Mouse (Mus musculus): ENCODE measurements around the gene Vipr2. TPM values are rescaled to one million over a fixed set of nuclear protein-coding genes. Genes with fewer than 3 reads are reported as not detected.
A peak's percentile ranks its signal among the peaks of the same experiment; 100 is the strongest.

Vipr2 gene
- polyA plus RNA-seq, 1 experiment from 2014 or later, result 0.10 TPM

DNA sequence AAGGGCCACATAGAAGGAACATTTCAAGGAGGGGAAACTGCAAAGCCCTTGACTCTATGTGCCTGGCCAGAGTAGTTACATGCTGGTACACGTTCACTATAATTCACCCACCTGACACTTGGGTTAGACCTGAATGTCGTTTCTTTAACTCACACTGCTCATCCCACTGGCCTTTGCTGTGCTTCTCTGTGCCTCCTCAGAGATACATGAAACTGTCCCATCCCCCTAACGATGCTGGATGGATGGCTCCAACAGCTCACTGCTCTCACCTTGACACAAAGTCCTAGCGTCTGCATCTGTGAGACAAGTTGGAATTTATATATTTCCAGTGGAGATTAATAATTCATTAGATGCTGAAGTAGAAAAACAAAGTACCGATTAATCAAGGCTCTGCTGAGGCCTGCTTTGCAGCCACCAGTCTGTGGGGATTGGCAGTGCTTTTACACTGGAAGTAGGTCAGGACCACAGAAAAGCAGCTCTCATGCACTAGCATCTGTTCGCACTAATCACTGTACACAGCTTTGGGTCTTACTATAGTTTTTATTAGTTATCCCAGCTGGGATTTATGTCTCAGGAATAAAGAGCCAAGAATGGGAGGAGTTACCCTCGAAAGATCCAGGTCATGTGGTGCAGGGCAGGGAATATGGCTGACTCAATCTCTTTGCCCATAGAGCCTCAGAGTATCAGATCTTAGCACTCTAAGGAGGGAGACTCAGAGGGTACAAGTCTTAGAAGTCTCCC is 79.4 kb downstream of the Vipr2 start:
- CTCF ChIA-PET, result no interaction called here
- H3K27me3 ChIP-seq, result no peaks in the 10 kb centered on the region
- in situ Hi-C loops (cut with MboI; ENCODE audit: low pct_unique_long_range_greater_than_20kb), result no loop called here
- no peak for TF ChIP-seq CTCF (IDR thresholded peaks at IDR 0.05)
- POLR2A ChIA-PET, result no interaction called here
- DNase-seq (ENCODE audit: low read depth, low spot score) (no peak), ATAC-seq (no peak)

DNA sequence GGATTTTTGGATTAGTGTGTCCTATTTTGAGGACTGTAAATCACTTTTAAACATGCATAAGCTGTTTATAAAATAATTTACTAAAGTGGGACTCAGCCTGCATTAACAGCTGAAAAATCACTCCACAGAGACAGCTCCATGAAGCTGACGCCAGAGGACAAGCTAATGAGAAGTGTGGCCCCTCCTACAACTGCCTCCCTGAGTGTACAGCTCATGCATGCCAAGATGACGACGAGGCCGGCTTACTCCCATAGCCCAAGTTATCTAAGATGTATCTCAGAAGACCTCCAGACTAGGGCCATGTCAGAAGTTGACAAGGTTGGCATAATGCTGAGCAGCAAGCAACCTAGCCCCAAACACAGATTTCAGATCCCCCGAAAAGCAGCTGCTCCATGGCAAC is 81.7 kb downstream of the Vipr2 start:
- CTCF ChIA-PET, result interaction anchor here (1.0 to 1.3 kb wide), 3 partner anchors 9 to 44 kb away, joined by 3 to 5 read pairs (median 5); no protein-coding TSS in a partner anchor
- no peak for TF ChIP-seq CTCF (IDR thresholded peaks at IDR 0.05)
- ATAC-seq (no peak), DNase-seq (ENCODE audit: low read depth, low spot score) (no peak)
- H3K27me3 ChIP-seq, result no peaks in the 10 kb centered on the region
- in situ Hi-C loops (cut with MboI; ENCODE audit: low pct_unique_long_range_greater_than_20kb), result no loop called here
- POLR2A ChIA-PET, result no interaction called here

DNA sequence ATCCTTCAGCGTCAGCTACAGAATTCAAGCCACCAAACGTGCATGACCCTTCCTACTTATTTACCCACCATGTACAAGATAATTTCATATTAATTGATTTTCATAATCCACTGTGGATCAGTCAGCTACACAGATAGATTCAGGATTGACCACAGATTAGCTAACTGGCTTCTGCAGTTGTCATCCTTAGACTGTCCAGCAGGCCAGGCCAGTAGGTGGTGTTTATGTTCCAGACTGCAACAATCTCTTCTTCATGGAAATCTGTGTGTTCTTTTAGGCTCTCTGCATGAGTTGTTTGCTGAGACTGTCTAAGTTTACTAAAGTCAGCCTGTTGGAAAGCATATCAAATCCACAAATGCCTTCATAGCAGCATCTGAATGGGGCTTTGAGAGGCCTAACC is 82.2 kb downstream of the Vipr2 start:
- no peak for DNase-seq (ENCODE audit: low read depth, low spot score)
- in situ Hi-C loops (cut with MboI; ENCODE audit: low pct_unique_long_range_greater_than_20kb), result no loop called here
- CTCF ChIA-PET, result interaction anchor here (1.3 kb wide), 1 partner anchor 9 kb away, joined by 5 read pairs; no protein-coding TSS in a partner anchor
- POLR2A ChIA-PET, result no interaction called here
- TF ChIP-seq CTCF (IDR thresholded peaks at IDR 0.05), result no peak
- ATAC-seq, result no peak
- H3K27me3 ChIP-seq, result no peaks in the 10 kb centered on the region

DNA sequence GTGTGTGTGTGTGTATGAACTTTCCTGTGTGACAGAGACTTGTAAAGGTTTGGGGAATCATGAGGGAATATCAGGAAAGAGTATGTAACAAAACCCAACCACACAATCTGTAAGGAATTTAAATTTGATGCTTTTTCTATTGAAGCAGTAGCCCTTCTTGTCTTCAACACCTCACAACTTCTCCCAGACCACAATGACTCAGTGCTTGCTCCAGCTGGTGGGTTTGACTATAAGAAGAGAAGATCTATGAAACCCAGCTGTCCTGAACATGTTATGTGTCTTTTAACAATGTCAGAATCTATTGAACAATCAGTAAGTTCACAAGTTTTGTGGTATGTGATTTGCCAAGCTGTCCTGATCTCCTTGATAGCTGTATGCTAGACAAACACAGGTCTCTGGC is 87.8 kb downstream of the Vipr2 start:
- TF ChIP-seq CTCF (IDR thresholded peaks at IDR 0.05), result no peak
- DNase-seq (ENCODE audit: low read depth, low spot score) (no peak), ATAC-seq (no peak)
- ChIA-PET POLR2A (no interaction called here), CTCF (no interaction called here)
- in situ Hi-C loops (cut with MboI; ENCODE audit: low pct_unique_long_range_greater_than_20kb), result no loop called here
- no peaks in the 10 kb centered on the region for H3K27me3 ChIP-seq

DNA sequence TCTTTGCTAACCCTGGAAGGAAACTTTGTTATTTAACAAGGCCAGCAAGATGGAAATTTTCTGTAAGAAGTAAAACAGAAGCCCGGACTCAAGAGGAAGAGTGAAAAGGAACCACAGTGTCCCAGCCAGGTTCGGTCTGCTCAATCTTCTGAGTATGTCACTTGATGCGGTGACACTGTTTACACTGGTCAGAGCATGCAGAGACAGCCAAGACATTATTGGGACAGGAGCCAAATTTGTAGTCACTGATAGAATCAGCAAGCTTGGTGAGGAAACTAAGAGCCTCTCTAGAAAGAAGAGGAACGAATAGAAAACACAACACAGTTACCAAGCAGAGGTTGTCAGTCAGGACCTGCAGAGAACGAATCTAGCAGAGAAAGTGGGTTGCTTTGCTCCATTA is 92.1 kb downstream of the Vipr2 start:
- POLR2A ChIA-PET, result no interaction called here
- H3K27me3 ChIP-seq, result no peaks in the 10 kb centered on the region
- CTCF ChIA-PET, result no interaction called here
- no peak for ATAC-seq
- in situ Hi-C loops (cut with MboI; ENCODE audit: low pct_unique_long_range_greater_than_20kb), result no loop called here
- TF ChIP-seq CTCF (IDR thresholded peaks at IDR 0.05), result no peak
- no peak for DNase-seq (ENCODE audit: low read depth, low spot score)

DNA sequence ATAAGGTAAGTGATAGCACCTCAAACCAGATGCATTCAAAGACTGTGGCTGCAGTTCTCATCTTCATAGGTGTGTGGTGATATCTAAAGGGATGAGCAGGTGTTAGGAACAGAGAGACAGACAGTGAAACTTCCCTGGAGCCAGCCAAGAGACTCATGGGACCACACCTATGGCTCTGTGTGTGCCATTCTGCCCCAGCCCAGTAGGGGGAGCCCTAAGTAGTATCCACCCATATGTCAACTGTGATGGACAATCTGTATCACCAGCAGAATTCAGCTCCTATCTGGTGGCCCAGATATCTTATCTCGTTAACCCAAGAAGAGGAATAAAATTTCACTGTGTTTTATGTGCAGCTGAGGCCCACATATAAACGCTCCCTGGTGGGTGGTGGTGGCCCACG is 99.4 kb downstream of the Vipr2 start:
- ChIA-PET POLR2A (no interaction called here), CTCF (no interaction called here)
- H3K27me3 ChIP-seq, result no peaks in the 10 kb centered on the region
- no peak for DNase-seq (ENCODE audit: low read depth, low spot score)
- ATAC-seq, result no peak
- in situ Hi-C loops (cut with MboI; ENCODE audit: low pct_unique_long_range_greater_than_20kb), result no loop called here
- TF ChIP-seq CTCF (IDR thresholded peaks at IDR 0.05), result peak; percentile 51

DNA sequence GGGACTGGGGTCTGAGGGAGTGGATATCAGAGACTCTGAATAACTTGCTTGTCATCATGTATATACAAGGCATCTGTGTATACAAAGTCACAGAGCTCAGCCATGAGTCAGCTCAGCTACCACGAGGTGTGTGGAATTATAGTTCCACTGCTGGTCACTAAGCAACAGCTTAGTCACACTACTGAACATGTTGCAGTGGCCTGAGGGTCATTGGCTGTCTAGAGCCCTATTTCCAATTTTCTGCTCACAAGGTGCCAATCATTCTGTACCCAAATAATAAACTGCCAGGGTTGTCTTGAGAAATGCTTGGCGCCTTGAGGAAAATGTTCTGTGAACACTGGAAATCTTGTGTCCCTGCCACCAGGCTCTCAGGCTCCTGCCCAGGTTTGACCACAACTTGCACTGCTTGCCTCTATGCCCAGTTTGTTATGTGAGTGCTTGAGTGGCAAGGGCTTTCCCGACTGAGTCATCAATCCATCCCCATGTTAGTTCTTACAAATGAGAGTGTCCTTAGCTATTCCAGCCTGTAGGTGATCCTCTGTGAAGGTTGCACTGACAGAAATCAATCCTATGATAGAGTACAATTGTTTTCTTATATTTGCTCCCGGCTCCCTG is 104.0 kb downstream of the Vipr2 start:
- POLR2A ChIA-PET, result no interaction called here
- in situ Hi-C loops (cut with MboI; ENCODE audit: low pct_unique_long_range_greater_than_20kb), result no loop called here
- no peak for TF ChIP-seq CTCF (IDR thresholded peaks at IDR 0.05)
- ATAC-seq, result peak; percentile 95
- H3K27me3 ChIP-seq, result no peaks in the 10 kb centered on the region
- CTCF ChIA-PET, result interaction anchor here (1.3 to 1.5 kb wide), 2 partner anchors 13 to 34 kb away, joined by 3 to 6 read pairs; no protein-coding TSS in a partner anchor
- DNase-seq (ENCODE audit: low read depth, low spot score), result peak; percentile 51

DNA sequence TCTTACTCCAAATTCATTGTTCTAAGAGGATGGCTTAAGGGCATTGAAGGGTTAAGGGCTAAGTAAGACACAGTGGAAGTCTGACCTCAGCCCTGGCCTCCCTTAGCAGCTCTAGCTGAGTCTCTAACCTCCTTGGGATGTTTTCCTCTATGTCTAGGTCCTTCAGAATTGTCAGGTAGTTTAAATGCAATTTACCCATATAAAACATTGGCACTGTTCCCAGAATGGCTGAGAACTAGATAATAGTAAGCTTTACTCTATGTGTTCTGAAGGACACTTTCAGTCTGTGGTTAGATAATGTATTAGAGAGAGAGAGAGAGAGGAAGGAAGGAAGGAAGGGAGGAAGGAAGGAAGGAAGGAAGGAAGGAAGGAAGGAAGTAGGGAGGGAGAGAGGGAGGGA is 104.8 kb downstream of the Vipr2 start:
- ChIA-PET POLR2A (interaction anchor here (1.0 kb wide), 1 partner anchor 11 kb away, joined by 3 read pairs; no protein-coding TSS in a partner anchor), CTCF (interaction anchor here (1.2 to 1.5 kb wide), 2 partner anchors 35 to 112 kb away, joined by 3 read pairs; no protein-coding TSS in a partner anchor)
- in situ Hi-C loops (cut with MboI; ENCODE audit: low pct_unique_long_range_greater_than_20kb), result no loop called here
- DNase-seq (ENCODE audit: low read depth, low spot score) (no peak), ATAC-seq (no peak)
- no peak for TF ChIP-seq CTCF (IDR thresholded peaks at IDR 0.05)
- no peaks in the 10 kb centered on the region for H3K27me3 ChIP-seq

DNA sequence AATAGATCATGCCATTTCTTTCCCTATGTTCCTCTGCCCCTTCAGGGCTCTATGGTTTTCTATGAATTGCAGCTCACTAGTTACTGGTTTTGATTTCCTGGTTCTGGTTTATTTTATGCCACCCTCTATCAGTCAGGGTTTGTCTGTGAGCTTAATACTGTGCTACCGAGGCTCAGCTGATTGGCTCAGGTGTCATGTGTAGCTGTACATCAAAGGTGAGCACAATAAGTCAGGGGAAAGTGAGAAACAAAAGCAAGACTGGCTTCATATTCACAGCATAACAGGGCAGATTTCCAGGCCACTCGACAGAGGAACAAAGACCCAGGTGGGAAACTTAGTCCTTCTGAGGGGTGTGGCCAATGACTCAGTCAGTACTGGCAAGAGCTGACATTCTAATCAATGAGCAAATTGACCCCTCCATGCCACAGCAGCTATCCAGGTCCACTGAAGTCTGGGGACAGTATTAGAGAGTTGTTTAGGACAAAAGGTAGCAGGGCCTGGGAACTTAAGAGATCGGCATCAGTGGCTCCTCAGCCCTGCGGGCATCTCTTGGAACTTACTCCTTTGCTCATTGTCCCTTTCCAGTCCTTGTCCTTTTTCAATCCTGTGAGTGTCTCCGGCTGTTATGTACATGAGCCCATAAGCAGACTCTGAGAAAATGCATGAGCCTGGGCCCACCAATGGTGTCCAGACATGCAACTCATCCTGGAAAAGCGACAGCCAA is 105.8 kb downstream of the Vipr2 start:
- in situ Hi-C loops (cut with MboI; ENCODE audit: low pct_unique_long_range_greater_than_20kb), result no loop called here
- TF ChIP-seq CTCF (IDR thresholded peaks at IDR 0.05), result no peak
- ChIA-PET CTCF (interaction anchor here (1.2 kb wide), 1 partner anchor 113 kb away, joined by 3 read pairs; no protein-coding TSS in a partner anchor), POLR2A (interaction anchor here (1.0 kb wide), 1 partner anchor 10 kb away, joined by 3 read pairs; no protein-coding TSS in a partner anchor)
- ATAC-seq, result no peak
- no peaks in the 10 kb centered on the region for H3K27me3 ChIP-seq
- no peak for DNase-seq (ENCODE audit: low read depth, low spot score)

DNA sequence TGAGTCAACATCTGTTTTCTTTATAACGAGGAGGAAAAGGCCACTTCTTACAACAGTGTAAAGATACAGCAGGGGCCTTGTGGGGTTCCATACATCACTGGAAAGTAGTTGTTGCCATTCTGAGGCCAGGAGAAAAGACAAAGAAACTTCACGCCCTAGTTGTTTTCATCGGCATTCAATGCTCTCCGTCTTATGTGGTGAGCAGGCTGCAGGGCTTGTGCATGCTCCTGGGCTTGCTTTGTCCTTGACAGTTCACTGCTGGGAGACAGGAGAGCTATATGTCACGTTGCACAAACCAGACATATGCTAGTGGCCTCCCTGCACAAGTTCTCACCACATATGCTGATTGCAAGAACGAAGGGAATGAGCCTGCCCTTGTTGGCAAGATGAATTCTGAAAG is 116.4 kb downstream of the Vipr2 start:
- ChIA-PET CTCF (no interaction called here), POLR2A (interaction anchor here (1.2 kb wide), 1 partner anchor 11 kb away, joined by 3 read pairs; no protein-coding TSS in a partner anchor)
- in situ Hi-C loops (cut with MboI; ENCODE audit: low pct_unique_long_range_greater_than_20kb), result no loop called here
- ATAC-seq, result no peak
- TF ChIP-seq CTCF (IDR thresholded peaks at IDR 0.05), result no peak
- DNase-seq (ENCODE audit: low read depth, low spot score), result no peak
- H3K27me3 ChIP-seq, result no peaks in the 10 kb centered on the region

DNA sequence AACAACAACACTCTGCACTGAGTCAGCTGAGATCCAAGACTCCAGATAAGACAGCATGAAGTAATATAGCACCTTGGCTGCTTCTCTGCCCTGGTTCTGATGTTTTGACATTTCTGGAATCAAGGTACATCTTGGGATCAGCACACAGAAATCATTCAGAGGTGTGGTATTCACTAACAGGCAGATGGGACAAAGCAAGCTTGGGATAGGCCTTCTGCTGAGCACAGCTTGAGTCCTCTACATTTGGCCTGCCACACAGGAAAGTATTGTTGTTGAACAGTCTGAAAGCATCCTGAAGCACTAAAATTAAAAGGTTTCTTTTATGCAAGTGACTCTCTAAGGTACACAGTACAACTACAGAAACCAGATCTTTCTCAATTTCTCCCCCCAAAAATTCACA is 117.1 kb downstream of the Vipr2 start:
- POLR2A ChIA-PET, result no interaction called here
- no peak for TF ChIP-seq CTCF (IDR thresholded peaks at IDR 0.05)
- CTCF ChIA-PET, result no interaction called here
- ATAC-seq, result no peak
- DNase-seq (ENCODE audit: low read depth, low spot score), result no peak
- no peaks in the 10 kb centered on the region for H3K27me3 ChIP-seq
- in situ Hi-C loops (cut with MboI; ENCODE audit: low pct_unique_long_range_greater_than_20kb), result no loop called here

Other genes with a start within 250 kb of the Vipr2 start
- gene Zfp386, start 30.0 kb upstream of the Vipr2 start, polyA plus RNA-seq (2021), result 30.1 TPM
- 21.4 TPM for gene Wdr60, start 185.3 kb downstream of the Vipr2 start, polyA plus RNA-seq (2021)
- not detected for gene Gm11027, start 197.7 kb downstream of the Vipr2 start, polyA plus RNA-seq (2021)
- gene Esyt2, start 203.5 kb downstream of the Vipr2 start, polyA plus RNA-seq (2021), result 27.0 TPM